Mouse (Mus musculus) small intestine, adult 2 months (tissue): ENCODE data around the gene Ptprf.

Source experiments
- CTCF ChIP-seq: fragments of 200-500 bp; IDR thresholded peaks from 2 replicates; pipeline ENCODE4 v1.5.1; 2012; ENCODE audit warnings: low read depth, mild to moderate bottlenecking, control low read depth, inconsistent platforms, low read length, moderate library complexity, mixed read lengths; ENCODE audit not compliant: insufficient replicate concordance, insufficient read length; ENCODE audit errors: extremely low read depth
- POLR2A ChIP-seq: fragments of 200-500 bp; IDR thresholded peaks from 2 replicates; pipeline ENCODE4 v1.6.1; 2012; ENCODE audit warnings: low read depth, mild to moderate bottlenecking, control low read depth, inconsistent platforms, low read length, moderate library complexity

DNA sequence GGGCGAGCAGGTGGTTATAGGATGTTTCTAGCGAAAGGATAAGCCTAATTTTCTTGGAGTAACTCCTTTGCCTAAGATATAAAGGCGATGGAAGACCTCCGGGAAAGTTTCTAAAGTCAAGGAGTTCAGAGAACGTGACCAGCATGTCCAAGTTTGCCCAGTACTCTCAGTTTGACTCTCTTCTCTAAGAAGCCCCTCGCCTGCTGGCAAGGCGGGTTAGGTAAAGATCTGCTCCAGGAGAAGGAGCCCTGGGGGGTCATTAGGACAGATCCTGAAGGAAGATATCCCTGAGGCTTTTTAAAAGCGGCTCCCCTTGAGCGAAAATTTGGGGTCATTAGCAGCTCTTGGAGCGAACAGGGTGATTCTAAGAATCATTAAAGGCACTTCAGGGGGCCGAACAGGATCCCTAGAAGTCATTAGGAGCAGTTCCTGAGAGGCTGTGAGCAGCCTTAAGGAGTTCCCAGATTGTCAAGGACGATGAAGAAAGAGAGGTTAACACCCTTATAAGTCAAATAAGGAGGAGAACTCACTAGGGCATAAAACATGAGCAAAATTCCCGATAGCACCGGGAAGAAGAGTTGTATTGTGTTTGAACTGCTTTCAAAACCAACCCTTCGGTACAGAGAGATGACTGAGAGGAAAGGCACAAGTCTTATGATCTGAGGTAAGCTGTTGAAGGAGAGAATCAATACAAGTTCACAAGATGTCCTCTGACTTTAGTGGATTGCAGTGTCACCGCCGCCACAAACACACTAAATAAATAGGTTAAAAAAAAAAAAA is 110.7 kb downstream of the Ptprf start:
- TF ChIP-seq CTCF (no peak), POLR2A (no peak)
